Mouse (Mus musculus): ENCODE data around the gene Spint2. TPM values are rescaled to one million over a fixed set of nuclear protein-coding genes. Genes with fewer than 3 reads are reported as not detected.
A peak's percentile ranks its signal among the peaks of the same experiment; 100 is the strongest.
"Not testable (repeated sequence)": the region's sequence is repeated elsewhere in the genome, so short reads cannot be mapped to it uniquely, and the experiment has no call there.

Spint2 gene
- polyA plus RNA-seq, 1 experiment from 2014 or later = 18.3 TPM

- peak; percentile 65 for ATAC-seq (ENCODE audit: low FRiP score)
- no peak overlapping the region for H3K27ac ChIP-seq (ENCODE audit: low read depth, low read length)
Measured at GRCm38 (mm10) chr7:29211415-29212198, 70.1 kb downstream of the Spint2 start.

GRCm38 (mm10) chr7:29211013-29211412 is 70.7 kb downstream of the Spint2 start:
- not testable (repeated sequence) for H3K27ac ChIP-seq (ENCODE audit: low read depth, low read length); H3K4me3 ChIP-seq (ENCODE audit: low read depth, low read length); H3K9ac ChIP-seq (ENCODE audit: low read length); H3K4me1 ChIP-seq (ENCODE audit: control insufficient read depth, insufficient read depth, low read length); H3K9me3 ChIP-seq (ENCODE audit: control insufficient read depth, low read length); ATAC-seq (ENCODE audit: low FRiP score); H3K36me3 ChIP-seq (ENCODE audit: control insufficient read depth, insufficient read depth, low read length); H3K4me2 ChIP-seq; DNase-seq (ENCODE audit: low spot score, missing footprints)
- peaks cover 12% of the 10 kb centered on the region for H3K27me3 ChIP-seq (ENCODE audit: control insufficient read depth, insufficient read depth, low read length)
- WGBS = 28% methylated on average over 15 of the region's 15 CpGs

More at GRCm38 (mm10) chr7:29211415-29212198, 70.1 kb downstream of the Spint2 start:
- 5% methylated on average over 34 of the region's 34 CpGs for whole genome bisulfite sequencing
- H3K4me2 ChIP-seq = peak overlapping the region; percentile 34
- peak; percentile 96 for DNase-seq (ENCODE audit: low spot score, missing footprints)
- H3K4me1 ChIP-seq (ENCODE audit: control insufficient read depth, insufficient read depth, low read length) = no peaks in the 10 kb centered on the region
- peak overlapping the region; percentile 19; the same call in 1 of the 2 replicates for H3K4me3 ChIP-seq (ENCODE audit: low read depth, low read length)
- no peaks in the 10 kb centered on the region for H3K9me3 ChIP-seq (ENCODE audit: control insufficient read depth, low read length)
- no peaks in the 10 kb centered on the region for H3K36me3 ChIP-seq (ENCODE audit: control insufficient read depth, insufficient read depth, low read length)
- H3K9ac ChIP-seq (ENCODE audit: low read length) = no peak overlapping the region
- peaks cover 12% of the 10 kb centered on the region for H3K27me3 ChIP-seq (ENCODE audit: control insufficient read depth, insufficient read depth, low read length)

Other genes starting within 250 kb of the Spint2 start
- gene Ryr1, start 156.7 kb downstream of the Spint2 start, polyA plus RNA-seq (2014; fragmentation: Nextera tagmentation; extraction: Ambion mirVana) = 0.30 and 0.55 TPM in 2 replicates
- 0.28 and 0.48 TPM in 2 replicates for gene Rasgrp4, start 147.1 kb downstream of the Spint2 start, polyA plus RNA-seq (2014; fragmentation: Nextera tagmentation; extraction: Ambion mirVana)
- gene Fam98c, start 125.7 kb downstream of the Spint2 start, polyA plus RNA-seq (2014; fragmentation: Nextera tagmentation; extraction: Ambion mirVana) = 13.6 and 14.8 TPM in 2 replicates
- gene Ggn, start 111.7 kb downstream of the Spint2 start, polyA plus RNA-seq (2014; fragmentation: Nextera tagmentation; extraction: Ambion mirVana) = 0.60 and 0.63 TPM in 2 replicates
- 4.9 and 5.1 TPM in 2 replicates for gene Spred3, start 111.5 kb downstream of the Spint2 start, polyA plus RNA-seq (2014; fragmentation: Nextera tagmentation; extraction: Ambion mirVana)
- gene Psmd8, start 101.2 kb downstream of the Spint2 start, polyA plus RNA-seq (2014; fragmentation: Nextera tagmentation; extraction: Ambion mirVana) = 322 and 332 TPM in 2 replicates
- gene Catsperg1, start 67.9 kb downstream of the Spint2 start, polyA plus RNA-seq (2014; fragmentation: Nextera tagmentation; extraction: Ambion mirVana) = 0.36 and 1.2 TPM in 2 replicates
- gene Kcnk6, start 49.4 kb downstream of the Spint2 start, polyA plus RNA-seq (2014; fragmentation: Nextera tagmentation; extraction: Ambion mirVana) = 0.22 and 0.43 TPM in 2 replicates
- 77.1 and 81.5 TPM in 2 replicates for gene Yif1b, start 43.6 kb downstream of the Spint2 start, polyA plus RNA-seq (2014; fragmentation: Nextera tagmentation; extraction: Ambion mirVana)
- 2.4 and 2.7 TPM in 2 replicates for gene 2200002D01Rik, start 33.4 kb downstream of the Spint2 start, polyA plus RNA-seq (2014; fragmentation: Nextera tagmentation; extraction: Ambion mirVana)
- gene Ppp1r14a, start 7.4 kb upstream of the Spint2 start, polyA plus RNA-seq (2014; fragmentation: Nextera tagmentation; extraction: Ambion mirVana) = 21.6 and 21.8 TPM in 2 replicates
- 59.9 and 62.9 TPM in 2 replicates for gene Dpf1, start 22.0 kb upstream of the Spint2 start, polyA plus RNA-seq (2014; fragmentation: Nextera tagmentation; extraction: Ambion mirVana)
- 5.8 and 7.8 TPM in 2 replicates for gene Sipa1l3, start 236.7 kb upstream of the Spint2 start, polyA plus RNA-seq (2014; fragmentation: Nextera tagmentation; extraction: Ambion mirVana)

All from midbrain, embryonic 11.5 days (tissue).